Mouse (Mus musculus): ENCODE data around the gene Tshb.

- TF ChIP-seq CTCF (IDR thresholded peaks at IDR 0.05; ENCODE audit: borderline replicate concordance, insufficient read depth, low read length) (no peak), POLR2A (IDR thresholded peaks at IDR 0.05; ENCODE audit: low read depth, low read length) (no peak)
These were observed 4.9 kb upstream of the Tshb start for GRCm38 (mm10) chr3:102787369-102787768.
